Mouse (Mus musculus): Measurements from ENCODE around the gene Helt. TPM values are rescaled to one million over a fixed set of nuclear protein-coding genes. Genes with fewer than 3 reads are reported as not detected.
A peak's percentile ranks its signal among the peaks of the same experiment; 100 is the strongest.

Helt gene
- total RNA-seq (2021), result not detected in 2 replicates
- long read RNA-seq, experiment 1, partial matches to known transcripts, result 0 of 1 reads
- long read RNA-seq, experiment 1, other reads (novel, unspliced or antisense), result 1 of 1 reads
- long read RNA-seq, experiment 2, result 0 reads

DNA sequence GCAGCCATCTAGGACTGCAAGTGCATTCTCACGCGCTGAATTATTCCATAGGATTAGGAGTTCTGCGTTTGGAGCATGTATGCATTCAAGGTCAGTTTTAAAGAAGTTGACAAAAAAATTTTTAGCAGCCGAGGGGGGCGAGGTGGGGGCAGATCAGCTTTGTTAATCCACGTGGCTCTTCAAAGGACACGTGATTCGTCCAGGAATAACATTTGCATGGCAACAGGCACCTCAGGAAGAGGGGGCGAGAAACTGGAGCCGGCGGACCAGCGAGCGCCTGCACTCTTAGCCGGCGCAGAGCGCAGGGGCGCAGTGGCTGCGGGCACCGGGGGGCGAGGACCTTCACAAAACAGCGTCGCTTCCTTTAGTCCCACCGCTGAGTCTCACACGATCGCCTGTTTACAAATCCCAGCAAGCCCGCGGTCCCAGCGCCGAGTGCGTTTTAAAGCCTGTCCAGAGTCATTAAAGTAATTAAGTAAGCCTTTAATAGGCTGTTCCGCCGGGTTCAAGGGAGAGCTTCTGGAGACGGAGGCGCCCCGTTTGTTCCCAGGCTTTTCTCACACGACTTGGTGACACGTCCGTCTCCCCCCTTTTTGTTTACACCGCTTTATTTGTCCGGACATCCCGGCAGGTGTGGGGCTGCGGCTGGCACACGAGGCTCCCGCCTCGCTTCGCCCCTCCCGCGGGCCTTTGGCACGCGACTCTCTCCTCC lies at the start of gene Helt:
Helt (minus strand) TSS at position 491 of the 712 bp plus-strand sequence.
- peak; percentile 12 for DNase-seq

DNA sequence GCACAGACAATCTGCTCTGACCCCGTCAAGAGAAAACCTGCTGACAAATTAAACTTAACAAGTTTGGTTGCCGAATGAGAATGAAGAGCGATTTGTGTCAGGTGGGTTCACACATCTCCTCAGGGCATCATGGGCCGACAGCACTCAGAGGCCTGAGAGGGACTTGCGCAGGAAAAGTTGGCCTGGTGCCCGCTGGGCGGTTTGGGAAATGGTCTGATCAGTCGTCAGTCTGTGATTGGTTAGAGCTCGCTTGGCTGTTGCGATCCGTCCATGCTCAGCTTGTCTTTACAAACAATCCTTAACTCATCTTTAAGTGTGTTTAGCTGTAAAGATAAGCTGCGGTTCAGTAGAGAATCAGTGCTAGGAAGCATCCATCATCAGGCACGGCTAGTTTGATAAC lies 47.8 kb upstream of the Helt start:
- DNase-seq, result no peak

DNA sequence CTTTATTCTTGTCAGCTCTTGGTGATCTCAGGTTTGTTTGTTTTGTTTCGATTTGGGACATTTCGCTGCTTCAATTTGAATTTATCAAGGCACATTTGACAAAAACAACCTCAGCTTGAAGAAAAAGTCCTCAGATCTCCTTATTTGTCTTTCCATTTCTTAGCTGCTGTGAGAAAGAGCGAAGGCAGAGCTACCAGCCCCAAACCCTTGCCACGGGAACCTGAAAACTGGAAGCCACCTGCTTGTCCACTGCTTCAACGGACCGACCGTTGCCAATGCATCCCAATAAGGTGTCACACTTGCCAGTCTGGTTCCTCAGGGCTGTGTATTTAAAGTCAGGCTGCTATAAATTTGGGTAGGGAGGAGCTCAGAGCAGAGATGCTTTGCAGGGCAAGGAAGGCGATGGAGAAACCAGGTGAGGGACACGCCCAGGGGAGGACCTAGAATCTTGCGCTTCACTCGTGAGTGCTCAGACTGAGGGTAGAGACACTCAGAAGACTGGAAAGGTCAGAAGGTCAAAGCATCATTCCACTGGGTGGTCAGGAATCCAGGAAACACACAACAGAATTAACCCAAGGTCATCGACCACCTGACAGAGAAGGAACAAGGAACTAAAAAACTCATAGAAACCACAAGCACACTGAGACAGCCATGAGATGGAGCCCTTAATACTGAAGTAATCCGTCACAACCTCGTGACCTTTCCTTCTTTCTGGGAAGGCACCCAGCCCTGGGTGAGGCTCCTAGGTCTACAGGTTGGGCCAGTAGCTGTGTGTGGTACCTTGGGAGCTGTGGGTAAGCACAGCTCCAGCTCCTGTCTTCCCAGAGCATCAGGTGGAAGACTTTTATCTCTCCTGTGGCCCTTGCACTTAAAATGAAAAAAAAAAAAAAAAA lies 46.2 kb upstream of the Helt start:
- DNase-seq, result no peak

DNA sequence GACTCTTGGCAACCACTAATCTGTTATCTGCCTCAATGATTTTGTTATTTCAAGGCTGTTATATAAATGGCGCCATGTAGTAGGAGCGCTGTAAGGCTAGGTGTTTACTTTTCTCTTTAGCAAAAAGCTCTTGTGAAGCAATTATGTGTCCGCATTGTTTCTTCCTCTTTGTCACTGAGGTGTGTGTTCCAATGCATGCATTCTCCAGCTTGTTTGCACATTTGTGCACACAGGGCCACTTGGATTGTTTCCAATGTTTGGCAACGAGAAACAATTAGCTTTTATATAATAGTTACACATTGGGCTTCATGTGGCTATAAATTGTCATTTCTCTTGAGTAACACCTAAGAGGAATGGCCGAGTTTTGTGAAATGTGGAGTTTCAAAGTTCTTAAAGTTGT lies 44.8 kb upstream of the Helt start:
- DNase-seq, result no peak

DNA sequence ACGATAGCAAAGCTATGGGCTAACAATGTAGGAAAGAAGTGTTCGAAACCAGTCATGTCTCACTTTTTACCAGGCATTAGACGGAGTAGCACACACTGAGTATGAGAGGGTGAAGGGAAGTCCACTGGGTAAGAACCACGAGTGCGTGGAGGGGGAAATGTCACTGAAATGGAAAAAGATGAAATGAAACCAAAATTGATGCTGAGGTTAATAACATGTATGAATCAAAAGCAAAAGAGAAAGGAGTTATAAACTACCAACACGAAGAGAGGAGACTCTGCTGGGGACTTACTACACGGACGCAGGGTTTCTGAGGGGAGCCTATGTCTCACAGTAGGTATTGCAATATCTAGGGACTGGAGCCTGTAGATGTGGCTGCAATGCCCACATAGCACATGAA lies 41.9 kb upstream of the Helt start:
- no peak for DNase-seq

DNA sequence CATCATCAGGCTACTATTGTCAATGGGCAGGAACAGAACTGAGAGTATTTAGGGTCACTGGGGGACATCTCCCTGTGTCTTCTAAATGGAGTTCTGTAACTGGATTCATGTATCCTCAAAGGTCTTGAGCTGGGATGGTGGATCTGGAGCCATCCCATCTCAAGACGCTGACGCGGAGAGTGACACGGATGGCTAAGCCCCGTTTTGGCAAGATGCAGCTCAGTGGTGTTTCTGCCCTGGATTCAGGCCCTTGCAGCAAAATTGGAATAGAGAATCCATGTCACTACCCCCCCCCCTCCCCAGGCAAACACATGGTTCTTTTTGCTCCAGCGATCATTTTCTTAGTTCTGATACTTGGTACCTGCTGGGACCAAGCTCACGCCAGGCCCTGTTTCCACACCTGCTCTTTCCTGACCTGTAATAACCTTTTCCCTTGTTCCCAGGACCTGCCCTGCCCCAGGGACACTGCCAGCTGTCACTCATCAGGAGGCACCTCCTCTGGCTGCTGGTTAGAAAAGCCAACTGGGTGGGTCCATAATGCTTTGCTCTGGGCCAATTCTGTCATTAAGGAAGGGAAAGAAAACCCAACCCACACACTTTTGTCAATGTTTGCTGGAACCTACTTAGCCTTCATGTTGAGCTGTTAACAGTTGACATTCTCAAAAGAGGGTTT lies 38.1 kb upstream of the Helt start:
- DNase-seq, result peak; percentile 38

GRCm38 (mm10) chr8:46331801-46332200 lies 37.3 kb upstream of the Helt start:
- no peak for DNase-seq

DNA sequence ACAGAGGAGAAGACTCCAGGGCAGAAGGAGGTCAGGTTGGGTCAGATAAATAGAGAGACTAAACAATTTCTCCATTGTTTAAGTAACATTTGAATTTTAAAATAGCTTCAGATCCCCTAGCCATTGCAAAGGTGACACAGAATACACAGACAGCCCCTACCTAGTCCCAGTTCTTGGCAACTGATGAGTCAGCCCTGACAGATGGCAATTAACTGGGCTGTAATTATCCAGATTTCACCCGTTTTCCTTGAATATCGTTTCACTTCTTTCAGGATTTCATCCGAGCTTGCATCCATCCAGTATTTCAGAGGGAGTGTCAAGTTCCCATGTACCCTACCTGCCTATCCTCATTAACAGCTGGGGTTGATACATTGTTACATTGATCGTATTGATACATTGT lies 34.9 kb upstream of the Helt start:
- DNase-seq, result no peak

- no peak for DNase-seq
Measured at GRCm38 (mm10) chr8:46327284-46327683, 32.8 kb upstream of the Helt start.

- DNase-seq, result no peak
Measured at GRCm38 (mm10) chr8:46326715-46327114, 32.2 kb upstream of the Helt start.

DNA sequence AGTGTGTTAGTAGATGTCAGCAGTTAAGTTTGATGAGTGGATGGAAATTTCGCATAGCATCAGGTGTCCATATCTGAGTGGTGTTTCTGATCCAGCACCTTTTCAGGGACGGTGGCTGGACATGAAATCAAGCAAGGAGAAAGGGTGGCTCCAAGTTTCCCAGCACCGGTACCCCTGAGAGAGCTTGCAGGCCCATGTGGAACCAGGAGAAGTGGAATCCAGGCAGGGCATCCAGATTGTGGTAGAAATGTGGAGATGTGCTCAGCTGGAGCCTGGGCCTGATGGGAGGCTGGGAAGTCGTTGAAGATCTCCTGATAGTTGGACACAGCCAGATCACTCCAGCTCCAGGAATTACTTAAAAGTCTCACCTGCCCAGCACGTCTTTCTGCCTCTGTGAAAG lies 30.2 kb upstream of the Helt start:
- DNase-seq, result no peak

DNA sequence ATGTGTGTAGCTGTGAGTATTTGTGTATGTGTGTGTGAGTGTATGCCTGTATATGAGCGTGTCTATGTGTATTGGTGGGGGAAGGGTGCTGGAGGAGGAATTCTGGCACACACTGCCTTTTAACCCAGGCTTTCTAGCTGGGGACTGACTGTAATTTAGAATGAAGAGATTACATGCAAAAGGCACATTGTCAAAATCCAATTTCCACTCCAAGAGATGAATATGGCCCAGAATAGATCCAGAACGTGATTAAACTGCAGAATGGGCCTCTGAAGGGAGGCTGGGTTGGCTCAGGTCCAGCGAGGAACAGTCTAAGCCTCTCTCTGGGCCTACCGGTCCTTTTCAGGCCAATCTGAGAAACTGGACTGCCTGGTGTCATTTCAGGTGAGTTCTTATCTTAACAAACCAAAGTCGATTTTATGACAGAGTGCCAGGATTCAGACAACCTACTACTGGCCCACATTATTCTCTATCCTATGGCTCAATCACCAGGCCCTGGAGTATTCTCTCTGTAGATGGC lies 29.3 kb upstream of the Helt start:
- DNase-seq, result peak; percentile 29

DNA sequence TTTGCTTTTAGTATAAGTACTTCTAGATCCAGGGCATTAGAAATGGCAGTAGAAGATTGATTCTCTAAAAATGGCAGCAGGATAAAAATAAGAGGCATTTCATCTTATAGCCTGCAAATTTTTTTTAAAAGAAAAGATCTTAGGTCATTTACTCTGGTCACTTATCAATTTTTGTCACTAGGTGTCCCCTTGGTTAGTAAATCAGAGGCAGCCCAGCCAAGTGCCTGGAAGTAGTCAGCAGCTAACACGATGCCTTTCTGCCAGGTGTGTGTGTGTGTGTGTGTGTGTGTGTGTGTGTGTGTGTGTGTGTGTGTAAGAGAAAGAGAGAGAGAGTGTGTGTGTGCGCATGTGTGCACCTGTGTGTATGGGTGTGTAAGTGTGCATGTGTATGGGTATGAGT lies 28.4 kb upstream of the Helt start:
- DNase-seq, result peak; percentile 19

DNA sequence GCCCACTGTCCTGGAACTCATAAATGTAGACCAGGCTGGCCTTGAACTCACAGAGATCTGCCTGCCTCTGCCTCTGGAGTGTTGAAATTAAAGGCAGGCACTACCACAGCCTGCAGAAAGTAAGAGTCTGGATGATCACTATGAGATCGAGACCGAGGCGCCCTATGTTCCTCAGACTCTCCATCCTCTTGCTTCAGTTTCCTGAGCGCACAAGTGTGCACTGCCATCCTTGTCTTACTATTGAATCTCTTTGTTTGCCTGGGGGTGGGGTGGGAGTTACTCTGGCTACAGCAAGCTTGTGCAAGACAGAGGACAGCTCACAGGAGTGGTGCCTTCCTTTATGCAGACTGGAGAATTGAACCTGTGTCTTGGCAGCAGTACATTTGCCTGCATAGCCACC lies 27.9 kb upstream of the Helt start:
- no peak for DNase-seq

DNA sequence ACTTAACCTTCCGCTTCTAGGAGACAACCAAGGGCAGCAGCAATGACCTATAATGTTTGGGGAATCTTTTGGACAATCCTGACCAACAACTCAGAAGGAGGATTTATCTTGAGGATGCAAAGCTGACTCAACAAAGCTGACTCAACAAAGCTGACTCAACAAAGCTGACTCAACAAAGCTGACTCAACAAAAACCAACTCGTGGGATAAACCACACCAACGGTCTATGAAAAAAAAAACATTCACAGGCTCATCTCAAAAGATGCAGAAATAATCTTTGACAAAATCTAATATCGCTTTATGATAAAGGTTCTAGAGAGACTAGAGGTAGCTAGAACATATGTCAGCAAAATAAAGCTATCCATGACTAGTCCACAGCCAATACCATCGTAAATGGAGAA lies 24.3 kb upstream of the Helt start:
- DNase-seq, result no peak

- DNase-seq, result no peak
Measured at GRCm38 (mm10) chr8:46317161-46317560, 22.7 kb upstream of the Helt start.

DNA sequence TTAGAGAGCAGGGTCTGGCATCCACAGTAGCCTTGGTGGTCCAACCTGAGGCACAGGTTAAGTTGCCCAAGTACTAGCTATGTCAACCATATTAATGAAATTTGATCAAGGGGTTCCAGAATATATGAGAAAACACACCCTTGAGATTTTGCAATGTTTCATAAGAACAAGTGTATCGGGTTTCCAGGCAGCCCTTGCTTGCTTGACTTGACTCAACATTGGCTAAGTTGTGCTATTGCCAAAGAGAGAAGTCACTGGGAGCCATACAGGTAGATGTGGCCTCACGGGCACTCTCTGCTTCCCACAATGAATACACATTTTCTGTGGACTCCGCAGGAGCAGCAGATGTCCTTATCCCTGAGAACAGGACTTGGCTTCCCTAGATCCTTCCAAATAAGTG lies 19.3 kb upstream of the Helt start:
- no peak for DNase-seq

DNA sequence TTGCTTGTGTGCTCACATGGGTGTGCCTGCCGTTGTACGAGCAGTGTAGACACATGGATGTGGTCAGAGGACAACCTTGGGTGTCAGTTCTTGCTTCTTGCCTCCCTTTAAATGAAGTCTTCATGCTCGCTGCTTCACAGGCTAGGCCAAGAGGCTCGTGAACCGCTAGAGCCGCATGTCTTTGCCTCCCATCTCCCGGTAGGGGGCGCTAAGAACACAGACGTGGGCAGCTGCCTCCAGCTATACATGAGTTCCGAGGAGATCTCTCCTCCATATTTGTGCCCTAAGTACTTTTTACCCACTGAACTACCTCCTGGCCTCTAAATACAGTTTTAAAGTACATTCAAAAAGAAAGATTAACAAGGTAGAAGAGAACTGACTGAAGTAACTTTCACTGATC lies 16.7 kb upstream of the Helt start:
- DNase-seq, result peak; percentile 94

GRCm38 (mm10) chr8:46308189-46308588 lies 13.7 kb upstream of the Helt start:
- DNase-seq, result no peak

GRCm38 (mm10) chr8:46305733-46306349 lies 11.4 kb upstream of the Helt start:
- peak; percentile 58 for DNase-seq

DNA sequence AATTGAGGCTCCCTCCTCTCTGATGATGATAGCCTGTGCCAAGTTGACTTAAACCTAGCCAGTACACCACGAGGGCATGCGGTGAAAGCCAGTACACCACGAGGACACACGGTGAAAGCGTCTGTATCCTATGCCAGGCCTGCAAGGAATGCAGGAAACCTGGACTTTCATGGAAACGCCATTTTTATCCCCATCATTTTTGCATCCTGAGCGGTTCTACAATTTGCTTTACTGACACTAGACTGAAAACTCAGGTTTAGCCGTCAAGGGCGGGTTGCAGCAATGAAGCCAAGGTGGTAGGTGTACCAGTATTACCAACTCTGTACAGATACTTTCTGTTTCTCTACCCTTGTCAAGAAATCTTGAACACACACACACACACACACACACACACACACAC lies 7.7 kb upstream of the Helt start:
- no peak for DNase-seq

DNA sequence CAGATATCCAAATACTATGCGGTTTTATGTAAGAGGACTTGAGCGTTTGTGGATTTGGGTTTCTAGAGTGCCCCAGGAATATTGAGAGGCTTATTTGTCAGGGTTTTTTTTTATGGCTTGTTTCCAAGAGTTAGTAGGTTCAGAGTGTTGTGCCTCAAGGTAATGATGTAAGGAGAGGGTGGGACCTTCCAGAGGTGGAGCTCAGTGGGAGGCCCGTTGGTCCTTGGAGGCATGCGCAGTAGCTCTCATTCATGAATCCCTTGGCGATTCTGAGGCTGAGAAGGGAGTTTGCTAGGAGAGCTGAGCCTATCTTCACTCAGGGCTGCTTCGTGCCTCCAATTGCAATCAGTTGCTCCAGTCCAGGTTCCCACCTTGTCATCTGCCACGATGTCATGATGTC lies 4.4 kb upstream of the Helt start:
- no peak for DNase-seq
